Mouse (Mus musculus): ENCODE results near the gene Ugt1a7c. TPM values are rescaled to one million over a fixed set of nuclear protein-coding genes. Genes with fewer than 3 reads are reported as not detected.
"Not testable (repeated sequence)": the region's sequence is repeated elsewhere in the genome, so short reads cannot be mapped to it uniquely, and the experiment has no call there.

Ugt1a7c gene
- polyA plus RNA-seq, 1 experiment = 96.6 TPM

DNA sequence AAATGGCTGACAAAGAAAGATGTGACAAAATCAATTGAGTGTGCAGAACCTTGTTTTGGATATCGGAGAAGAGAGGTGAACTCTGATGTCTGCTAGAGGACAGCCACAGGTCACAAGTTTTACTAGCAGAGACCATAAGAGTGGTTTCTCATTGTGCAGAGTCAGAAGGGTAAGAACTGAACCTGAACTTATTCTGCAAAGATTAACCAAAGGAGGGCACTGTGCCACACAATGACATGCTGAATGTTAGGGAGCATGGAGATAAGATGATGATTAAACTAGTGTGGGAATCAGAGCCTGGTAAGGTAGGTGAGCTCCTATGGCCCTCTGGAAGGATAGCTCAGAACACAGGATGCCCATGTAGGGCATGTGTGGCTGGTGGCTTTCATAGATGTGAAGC is 100.8 kb downstream of the Ugt1a7c start:
- DNase-seq (ENCODE audit: low spot score) = no peak

DNA sequence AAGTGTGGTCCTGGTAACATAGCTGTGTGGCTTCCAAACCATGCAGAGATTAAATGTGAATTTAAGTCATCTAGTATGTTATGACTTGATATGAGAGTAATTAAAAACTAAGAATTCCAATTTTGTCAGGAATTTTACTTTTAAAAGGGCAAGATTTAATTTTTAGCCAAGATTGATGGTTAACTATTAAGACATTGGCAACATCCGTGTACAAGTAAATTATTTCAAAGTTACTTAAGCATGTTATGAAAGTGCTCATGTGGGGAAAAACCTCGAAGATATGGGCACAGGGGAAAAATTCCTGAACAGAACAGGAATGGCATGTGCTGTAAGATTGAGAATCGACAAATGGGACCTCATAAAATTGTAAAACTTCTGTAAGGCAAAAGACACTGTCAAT is 102.6 kb downstream of the Ugt1a7c start:
- no peak for DNase-seq (ENCODE audit: low spot score)

DNA sequence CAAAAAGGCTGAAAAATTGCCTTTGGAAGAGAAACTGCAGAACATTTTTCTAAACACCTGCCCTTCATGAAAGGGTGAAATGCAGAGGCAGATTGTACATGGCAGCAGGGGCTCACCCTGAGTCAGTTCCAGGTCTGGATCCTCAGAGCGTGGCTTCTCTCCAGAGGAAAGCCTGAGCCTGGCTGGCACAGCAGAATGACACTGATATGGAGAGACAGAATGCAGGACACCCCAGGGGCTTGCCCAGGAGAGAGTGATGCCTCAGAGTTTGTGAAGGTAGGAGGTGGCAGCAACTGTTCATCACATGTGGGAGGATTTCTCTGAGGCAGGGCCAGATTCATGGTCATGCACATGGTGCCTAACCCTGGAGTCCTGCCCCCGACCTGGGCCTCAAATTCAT is 105.1 kb downstream of the Ugt1a7c start:
- no peak for DNase-seq (ENCODE audit: low spot score)

DNA sequence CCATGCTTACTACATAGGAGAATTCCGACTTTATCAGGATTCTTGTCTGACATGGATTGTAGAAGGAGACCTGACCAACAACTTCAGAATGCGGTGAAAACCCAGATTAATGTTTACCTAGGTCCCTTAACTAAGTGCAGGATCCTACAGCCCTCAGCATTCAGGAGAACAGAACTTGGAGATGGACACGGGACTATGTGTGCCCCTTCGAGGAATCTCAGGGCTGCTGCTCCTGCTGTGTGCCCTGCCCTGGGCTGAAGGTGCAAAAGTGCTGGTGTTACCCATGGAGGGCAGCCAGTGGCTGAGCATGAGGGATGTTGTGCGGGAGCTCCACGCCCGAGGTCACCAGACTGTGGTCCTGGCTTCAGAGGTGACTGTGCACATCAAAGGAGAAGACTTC is 105.6 kb downstream of the Ugt1a7c start, which contains the start of gene Ugt1a2:
TSS of gene Ugt1a2 (plus strand) at position 146 of the 400 bp plus-strand sequence.
- DNase-seq (ENCODE audit: low spot score) = no peak

DNA sequence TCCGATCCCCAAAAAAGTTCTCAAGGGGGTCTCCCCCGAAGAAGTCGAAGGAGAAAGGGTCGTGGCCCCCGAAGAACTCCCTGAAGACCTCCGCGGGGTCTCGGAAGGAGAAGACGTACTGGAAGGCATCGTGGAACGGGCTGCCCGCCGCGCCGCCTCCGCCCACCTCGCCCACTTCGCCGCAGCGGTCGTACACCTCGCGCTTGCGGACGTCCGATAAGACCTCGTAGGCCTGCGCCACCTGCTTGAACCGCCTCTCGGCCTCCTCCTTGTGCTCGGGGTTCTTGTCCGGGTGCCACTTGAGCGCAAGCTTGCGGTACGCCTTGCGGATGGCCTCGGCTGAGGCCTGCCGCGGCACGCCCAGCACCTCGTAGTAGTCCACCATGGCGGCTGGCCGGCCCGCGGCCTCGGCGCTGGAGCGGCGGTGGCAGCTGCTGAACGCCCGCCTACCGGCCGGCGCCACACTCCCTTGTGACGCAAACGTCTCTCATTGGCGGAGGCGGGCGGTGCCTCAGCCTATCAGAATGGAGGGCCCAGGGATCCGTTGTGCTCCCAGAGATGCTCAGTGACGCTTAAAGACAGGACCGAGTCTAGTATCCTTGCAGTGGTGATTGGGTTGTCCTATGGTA is 110.5 kb downstream of the Ugt1a7c start, which contains the start of gene Dnajb3:
TSS of gene Dnajb3 (minus strand) at position 489 of the 629 bp plus-strand sequence.
- no peak for DNase-seq (ENCODE audit: low spot score)

DNA sequence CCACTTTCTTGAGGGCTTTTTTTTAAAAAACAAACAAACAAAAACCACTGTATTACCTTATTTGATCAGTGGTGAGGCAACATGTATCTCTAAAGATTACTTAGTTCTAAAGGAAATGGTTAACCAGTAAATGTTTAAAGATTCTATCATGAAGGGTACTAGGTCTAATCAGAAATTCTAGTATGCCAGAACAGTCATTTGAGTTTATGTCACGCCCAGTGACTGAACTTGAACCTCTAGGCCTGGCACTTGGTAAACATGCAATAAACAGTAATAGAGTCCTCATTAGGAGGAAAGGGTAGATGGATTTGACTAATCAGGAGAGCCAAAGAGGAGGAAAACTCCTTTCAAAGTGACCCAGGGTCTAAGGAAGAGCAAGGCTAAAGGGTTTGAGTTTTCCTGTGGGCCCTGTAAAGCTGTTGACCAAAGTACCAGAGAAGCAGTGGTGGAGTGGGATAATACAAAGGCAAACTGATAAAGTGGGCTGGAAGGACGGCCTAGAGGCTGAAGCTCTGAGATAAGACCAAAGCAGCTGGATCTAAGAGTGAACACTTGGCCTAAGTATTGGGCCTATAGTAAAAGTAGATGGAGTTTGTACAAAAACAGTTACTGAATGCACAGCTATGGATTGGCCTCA is 112.1 kb downstream of the Ugt1a7c start:
- DNase-seq (ENCODE audit: low spot score) = no peak

DNA sequence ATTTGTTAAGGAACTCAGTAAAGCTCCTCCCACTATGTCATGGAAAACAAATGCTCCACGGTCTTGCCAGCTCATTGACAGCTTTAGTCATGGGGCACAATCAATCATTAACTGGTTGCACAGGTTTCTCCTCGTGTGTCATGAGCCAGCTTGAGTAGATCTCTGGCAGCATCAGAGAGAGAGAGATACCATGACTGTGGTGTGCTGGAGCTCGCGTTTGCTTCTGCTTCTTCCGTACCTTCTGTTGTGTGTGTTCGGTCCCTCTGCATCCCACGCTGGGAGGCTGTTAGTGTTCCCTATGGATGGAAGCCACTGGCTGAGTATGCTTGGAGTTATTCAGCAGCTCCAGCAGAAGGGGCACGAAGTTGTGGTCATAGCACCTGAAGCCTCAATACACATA is 117.0 kb downstream of the Ugt1a7c start, which contains the start of gene Ugt1a1:
TSS of gene Ugt1a1 (plus strand) at position 148 of the 400 bp plus-strand sequence.
- DNase-seq (ENCODE audit: low spot score) = peak; percentile 53

DNA sequence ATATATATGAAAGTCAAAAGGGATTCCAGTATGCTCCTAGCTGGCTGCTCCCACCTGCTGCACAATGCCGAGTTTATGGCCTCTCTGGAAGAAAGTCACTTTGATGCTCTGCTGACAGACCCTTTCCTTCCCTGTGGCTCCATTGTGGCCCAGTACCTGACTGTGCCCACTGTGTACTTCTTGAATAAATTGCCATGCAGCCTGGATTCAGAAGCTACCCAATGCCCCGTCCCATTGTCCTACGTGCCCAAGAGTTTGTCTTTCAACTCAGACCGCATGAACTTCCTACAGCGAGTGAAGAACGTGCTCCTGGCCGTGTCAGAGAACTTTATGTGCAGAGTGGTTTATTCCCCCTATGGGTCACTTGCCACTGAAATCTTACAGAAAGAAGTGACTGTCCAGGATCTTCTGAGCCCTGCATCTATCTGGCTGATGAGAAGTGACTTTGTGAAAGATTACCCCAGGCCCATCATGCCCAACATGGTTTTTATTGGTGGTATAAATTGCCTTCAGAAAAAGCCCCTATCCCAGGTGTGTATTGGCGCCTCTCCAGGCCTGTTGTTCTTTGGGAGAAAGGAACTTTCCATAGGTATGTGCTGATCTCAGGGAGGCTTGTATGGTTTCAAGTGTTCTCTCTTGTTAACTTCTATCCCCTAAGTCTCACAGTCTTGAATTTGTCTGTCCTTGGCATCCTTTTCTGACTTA is 117.6 kb downstream of the Ugt1a7c start:
- no peak for DNase-seq (ENCODE audit: low spot score)

DNA sequence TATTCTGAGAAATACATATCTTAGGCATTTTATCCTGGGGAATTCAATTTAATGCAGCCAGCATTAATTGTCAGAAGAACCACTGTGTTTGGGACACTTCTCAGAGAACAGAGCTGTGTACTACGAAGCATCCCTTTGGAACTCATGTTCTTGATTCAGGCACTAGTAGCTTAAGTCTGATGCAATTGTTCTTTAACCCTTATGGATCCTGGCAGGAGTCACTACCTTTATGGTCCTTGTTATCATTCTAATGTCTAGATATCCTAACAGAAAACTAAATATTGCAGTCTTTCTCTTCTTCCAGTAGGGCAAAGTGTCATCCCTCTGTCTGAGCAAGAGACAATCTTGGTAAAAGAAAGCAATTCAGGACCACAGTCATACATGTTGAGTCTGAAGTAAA is 118.2 kb downstream of the Ugt1a7c start:
- no peak for DNase-seq (ENCODE audit: low spot score)

DNA sequence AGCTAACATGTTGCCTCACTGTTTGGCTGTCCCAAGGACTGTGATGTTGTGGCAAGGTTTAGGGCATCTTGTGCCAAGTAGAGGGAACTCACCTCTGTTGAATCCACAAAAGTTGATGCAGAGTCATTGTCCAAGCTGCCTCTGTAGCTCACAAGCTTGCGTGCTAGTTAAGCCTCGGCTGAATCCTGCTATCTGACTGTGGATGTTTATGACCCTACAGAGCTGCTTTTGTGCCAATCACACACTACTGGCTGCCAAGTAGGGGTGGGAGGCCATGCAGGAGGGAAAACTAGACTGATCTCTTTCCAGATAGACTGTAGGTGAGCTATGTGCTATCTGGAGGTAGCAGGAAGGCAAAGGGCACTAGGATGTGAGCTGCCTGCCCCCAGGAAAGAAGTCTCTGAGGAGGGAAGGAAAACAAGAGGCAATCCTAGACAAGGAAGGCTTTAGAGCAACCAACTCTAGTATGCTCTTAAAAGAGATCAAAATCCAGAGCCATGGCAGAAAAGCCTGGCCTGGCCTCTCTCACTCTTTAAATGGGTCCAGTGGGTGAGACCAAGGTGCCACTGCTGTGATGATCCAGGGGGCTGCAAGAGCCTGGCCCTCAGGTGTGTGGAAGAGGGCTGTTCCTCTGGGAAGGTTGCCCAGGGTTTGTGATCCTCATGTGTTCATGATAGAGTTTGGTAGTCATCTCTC is 119.1 kb downstream of the Ugt1a7c start:
- DNase-seq (ENCODE audit: low spot score) = no peak

DNA sequence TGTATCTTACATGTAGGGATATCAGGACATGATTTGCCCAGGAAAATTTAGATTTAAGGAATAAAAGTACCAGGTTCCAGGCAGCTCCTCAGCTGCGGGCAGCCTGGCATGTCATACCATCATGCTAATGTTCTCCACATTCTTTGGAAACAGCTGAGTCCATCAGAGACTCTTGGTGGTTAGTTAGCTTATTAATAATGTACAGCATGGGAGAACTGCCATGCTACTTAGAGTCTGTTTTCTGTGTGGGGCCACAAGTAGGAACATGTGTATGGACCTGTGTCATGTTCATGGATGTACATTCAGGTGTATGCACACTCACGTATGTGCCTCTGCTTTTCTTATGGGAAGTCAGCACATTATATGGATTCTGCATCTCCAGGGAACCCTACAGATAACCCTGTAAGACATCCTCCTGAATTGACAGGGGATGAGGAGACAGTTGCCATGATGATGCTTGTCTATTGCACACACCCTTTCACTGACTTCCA is 119.6 kb downstream of the Ugt1a7c start:
- DNase-seq (ENCODE audit: low spot score) = no peak

DNA sequence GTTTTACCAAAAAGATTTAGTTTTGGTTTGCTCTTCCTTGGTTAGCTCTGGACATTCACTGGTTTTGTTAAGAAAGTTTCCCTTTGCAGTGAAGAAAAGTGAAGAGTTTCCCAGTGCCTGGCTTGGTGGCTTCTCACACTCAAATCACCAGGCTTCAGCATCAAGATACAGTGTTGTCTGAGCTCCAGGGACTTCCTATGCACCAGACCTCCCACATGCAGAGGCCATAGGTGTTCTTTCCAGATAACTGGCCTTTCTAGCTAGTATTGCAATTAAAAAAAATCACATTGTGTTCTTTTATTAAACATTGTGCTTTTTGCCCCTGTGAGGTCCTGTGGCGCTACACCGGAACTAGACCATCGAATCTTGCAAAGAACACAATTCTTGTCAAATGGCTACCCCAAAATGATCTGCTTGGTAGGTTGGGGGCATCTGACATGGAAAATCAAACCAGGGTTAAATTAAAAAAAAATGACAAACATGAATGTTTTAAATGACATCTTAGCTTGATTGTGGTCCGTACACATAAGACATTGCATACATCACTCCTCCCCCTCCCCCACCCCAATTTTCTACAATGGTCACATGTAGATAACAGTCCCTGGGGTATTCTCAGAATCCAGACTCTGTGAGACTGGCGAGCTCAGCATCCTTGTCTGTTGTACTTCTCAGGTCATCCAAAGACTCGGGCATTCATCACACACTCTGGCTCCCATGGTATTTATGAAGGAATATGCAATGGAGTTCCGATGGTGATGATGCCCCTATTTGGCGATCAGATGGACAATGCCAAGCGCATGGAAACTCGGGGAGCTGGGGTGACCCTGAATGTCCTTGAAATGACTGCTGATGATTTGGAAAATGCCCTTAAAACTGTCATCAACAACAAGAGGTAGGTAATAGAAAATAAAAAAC is 120.9 kb downstream of the Ugt1a7c start:
- no peak for DNase-seq (ENCODE audit: low spot score)

DNA sequence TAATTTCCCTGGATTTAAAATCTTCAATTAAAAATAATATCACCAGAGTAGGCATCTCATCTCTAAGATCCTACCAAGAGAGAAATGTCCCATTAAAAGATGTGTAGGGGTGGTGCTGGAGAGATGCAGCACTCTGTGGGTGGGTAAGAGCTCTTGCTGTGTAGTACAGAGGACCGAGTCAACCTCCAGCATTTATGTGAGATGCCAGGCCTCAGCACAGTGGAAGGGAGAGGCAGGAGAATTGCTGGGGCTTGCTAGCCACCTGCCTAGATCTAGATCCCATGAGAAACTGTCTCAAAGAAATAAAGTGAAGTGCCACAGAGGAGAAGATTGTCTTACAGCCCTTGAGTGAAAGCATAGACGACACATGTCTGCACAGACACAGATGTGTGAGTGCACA is 121.7 kb downstream of the Ugt1a7c start:
- no peak for DNase-seq (ENCODE audit: low spot score)

DNA sequence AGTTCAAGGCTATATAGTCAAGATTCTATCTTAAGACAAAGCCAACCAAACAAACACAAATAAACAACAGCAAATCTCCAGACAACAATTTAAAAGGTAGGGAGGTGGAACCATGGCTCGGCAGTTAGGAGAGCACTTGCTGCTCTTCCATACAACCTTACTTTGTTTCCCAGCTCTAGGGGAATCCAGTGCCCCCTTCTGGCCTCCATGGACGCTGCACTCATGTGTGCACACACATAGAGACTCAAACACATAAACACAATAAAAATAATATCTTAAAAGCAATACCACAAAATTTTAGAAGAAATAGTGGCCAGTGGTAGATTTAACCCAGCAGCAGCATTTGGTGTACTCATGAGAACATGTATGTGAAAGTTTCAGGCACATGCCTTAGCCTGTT is 122.3 kb downstream of the Ugt1a7c start:
- no peak for DNase-seq (ENCODE audit: low spot score)

DNA sequence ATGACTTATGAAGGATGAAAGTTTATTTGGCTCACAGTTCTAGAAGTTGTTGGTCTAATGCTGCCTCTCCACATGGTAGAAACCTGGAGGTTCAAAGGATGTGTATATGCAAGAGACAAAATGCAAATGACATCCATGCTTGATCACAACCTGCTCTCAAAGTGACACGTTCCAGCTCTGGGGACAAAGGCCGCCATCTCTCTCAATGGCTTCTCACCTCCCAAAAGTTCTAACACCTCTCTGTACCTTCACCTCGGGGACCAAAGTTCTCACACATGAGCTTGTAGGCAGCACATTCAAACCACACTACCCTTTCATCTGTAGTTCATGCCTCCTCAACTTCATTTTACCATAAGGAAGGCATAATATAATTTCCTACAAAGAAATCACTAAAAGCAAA is 122.7 kb downstream of the Ugt1a7c start:
- DNase-seq (ENCODE audit: low spot score) = no peak

DNA sequence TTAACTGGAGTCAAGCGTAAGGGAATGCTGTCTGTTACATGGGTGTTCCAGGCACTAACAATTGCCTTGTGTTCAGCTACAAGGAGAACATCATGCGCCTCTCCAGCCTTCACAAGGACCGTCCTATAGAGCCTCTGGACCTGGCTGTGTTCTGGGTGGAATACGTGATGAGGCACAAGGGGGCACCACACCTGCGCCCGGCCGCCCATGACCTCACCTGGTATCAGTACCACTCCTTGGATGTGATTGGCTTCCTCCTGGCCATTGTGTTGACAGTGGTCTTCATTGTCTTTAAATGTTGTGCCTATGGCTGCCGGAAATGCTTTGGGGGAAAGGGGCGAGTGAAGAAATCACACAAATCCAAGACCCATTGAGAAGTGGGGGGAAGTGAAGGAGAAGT is 123.2 kb downstream of the Ugt1a7c start:
- no peak for DNase-seq (ENCODE audit: low spot score)

DNA sequence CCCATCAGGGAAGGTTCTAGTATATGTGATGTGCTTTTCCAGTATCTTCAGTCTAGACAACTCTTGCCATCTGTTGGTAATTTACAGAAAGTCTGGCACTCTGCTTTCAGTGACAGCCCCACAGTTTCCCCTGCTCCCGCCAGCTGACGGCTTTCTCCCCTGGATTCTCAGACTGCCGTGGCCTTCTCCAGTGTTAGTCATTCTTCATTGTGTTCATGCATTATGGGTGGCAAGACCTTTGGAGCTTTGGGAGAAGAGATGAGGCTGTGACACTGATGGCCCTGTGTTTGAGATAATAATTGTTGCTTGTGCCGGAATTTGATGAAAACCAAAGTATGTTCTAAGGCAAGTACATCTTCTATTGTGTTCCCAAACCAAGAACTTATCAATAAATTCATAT is 123.7 kb downstream of the Ugt1a7c start:
- no peak for DNase-seq (ENCODE audit: low spot score)

DNA sequence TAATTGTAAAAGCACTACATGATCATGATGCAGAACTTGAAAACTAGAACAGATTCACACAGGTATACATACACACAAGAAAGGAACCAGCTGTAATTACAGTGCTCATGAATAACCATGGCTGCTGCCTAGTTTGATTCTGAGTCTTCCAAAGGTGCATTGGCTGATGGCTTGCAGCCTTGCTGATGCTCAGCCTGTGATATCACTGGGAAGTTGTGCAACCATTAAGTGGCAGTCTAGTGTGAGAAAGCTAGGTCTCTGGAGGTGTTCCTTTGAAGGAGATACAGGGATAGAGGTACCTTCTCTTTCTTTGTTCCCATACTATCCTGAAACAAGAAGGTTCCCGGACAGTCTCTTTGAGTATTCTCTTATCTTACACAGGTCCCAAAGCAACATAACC is 124.2 kb downstream of the Ugt1a7c start:
- no peak for DNase-seq (ENCODE audit: low spot score)

DNA sequence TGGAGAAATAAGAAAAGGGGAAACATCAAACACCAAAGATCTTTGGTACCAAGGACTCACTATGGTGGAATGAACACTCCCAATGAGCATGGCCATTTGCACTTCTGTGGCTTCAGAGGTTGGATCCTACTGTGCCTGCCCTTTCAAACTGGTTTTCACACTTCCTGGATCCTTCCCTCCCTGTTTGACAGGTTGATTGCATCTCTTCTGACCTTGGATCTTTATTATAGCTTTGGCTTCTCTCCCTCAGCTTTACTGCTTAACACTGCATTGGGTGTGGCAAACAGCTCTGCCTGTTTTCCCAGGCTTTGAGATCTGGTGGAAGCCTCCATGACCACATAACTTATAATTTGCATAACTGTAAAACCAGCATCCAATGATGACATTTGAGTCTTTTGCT is 125.5 kb downstream of the Ugt1a7c start:
- DNase-seq (ENCODE audit: low spot score) = no peak

DNA sequence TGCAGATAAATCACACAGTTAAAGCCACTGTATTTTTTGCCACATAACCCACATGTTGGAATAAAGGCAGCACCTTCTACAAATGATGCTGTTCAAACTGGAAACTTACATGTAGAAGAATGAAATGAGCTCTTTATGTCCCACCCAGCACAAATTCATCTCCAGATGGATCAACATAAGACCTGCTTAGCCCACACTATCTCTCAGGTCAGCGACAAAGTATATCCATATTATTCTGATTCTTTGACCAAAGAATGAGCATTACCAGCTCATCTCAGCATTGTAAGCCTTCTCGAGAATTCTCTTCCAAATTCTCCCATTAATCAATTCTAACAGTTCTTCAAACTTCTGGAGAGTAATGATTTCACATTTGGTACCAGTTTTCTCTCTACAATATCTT is 127.4 kb downstream of the Ugt1a7c start:
- DNase-seq (ENCODE audit: low spot score) = no peak

DNA sequence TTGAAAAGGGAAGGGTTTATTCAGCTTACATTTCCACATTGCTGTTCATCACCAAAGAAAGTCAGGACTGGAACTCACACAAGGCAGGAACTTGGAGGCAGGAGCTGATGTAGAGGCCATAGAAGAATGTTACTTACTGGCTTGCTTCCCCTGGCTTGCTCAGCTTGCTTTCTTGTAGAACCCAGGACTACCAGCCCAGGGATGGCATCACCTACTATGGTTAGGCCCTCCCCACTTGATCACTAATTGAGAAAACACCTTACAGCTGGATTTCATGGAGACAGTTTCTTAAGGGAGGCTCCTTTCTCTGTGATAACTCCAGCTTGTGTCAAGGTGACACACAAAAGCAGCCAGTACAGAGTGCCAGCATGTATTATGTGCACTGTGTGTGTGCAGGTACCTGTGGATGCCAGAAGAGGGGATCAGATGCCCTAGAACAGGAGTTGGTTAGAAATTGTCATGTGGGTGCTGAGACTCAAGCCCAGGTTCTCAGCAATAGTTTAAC is 128.2 kb downstream of the Ugt1a7c start:
- DNase-seq (ENCODE audit: low spot score) = not testable (repeated sequence)
